In genomic region chr6:56292176-56292575, GRCm38 (mm10) we compare ENCODE assay signal across 25 mouse cellular contexts.
"Had no signal": no experiment of that assay in that cellular context is flagged by ENCODE, and none has a peak within 500 bp of the region (broad histone marks: within the 10 kb centered on the region; RNA-seq: fewer than 3 reads in every experiment).

No protein-coding gene starts in this region.

- ATAC-seq: hindbrain, embryonic 16.5 days; inflammation-experienced regulatory T-cells, adult 6 months; intestine, embryonic 15.5 days; intestine, postnatal 0 days; liver, embryonic 12.5 days had no signal

- H3K27me3 ChIP-seq: heart, embryonic 12.5 days; intestine, embryonic 15.5 days; limb, embryonic 13.5 days; limb, embryonic 15.5 days; liver, embryonic 12.5 days had no signal

- H3K9ac ChIP-seq: heart, embryonic 12.5 days; hindbrain, embryonic 14.5 days; intestine, embryonic 15.5 days; limb, embryonic 13.5 days; limb, embryonic 15.5 days; liver, embryonic 12.5 days; liver, embryonic 14.5 days had no signal

- DNase-seq: gastrocnemius, adult 2 months; gastrocnemius, postnatal 10 days; gastrocnemius, postnatal 25 days; heart, adult 18-20 months; heart, postnatal 14 days; heart, postnatal 36 days; kidney, adult 18-20 months; kidney, adult 8-10 months; kidney, postnatal 10 days; kidney, postnatal 25 days; kidney, postnatal 4 days; layer of hippocampus, adult 9-11 months; layer of hippocampus, postnatal 36 days; left cerebral cortex, postnatal 4 days had no signal

- H3K4me1 ChIP-seq: heart, embryonic 10.5 days; heart, embryonic 12.5 days; intestine, embryonic 15.5 days; limb, embryonic 13.5 days; limb, embryonic 15.5 days; liver, embryonic 12.5 days had no signal

- H3K9me3 ChIP-seq: heart, embryonic 10.5 days; heart, embryonic 12.5 days; intestine, embryonic 15.5 days; limb, embryonic 13.5 days; limb, embryonic 15.5 days; liver, embryonic 12.5 days had no signal

- H3K27ac ChIP-seq: gastrocnemius, adult 2 months; heart, embryonic 10.5 days; hindbrain, embryonic 14.5 days; intestine, embryonic 15.5 days; limb, embryonic 13.5 days; limb, embryonic 15.5 days; liver, embryonic 12.5 days; liver, embryonic 14.5 days had no signal

- H3K36me3 ChIP-seq: heart, embryonic 10.5 days; heart, embryonic 12.5 days; intestine, embryonic 15.5 days; limb, embryonic 13.5 days; limb, embryonic 15.5 days; liver, embryonic 12.5 days had no signal

- H3K4me3 ChIP-seq: gastrocnemius, adult 2 months; heart, embryonic 10.5 days; heart, embryonic 12.5 days; intestine, embryonic 15.5 days; limb, embryonic 13.5 days; limb, embryonic 15.5 days; liver, embryonic 12.5 days had no signal

- H3K4me2 ChIP-seq: heart, embryonic 12.5 days; hindbrain, embryonic 14.5 days; intestine, embryonic 15.5 days; limb, embryonic 13.5 days; limb, embryonic 15.5 days; liver, embryonic 12.5 days had no signal
